Mouse (Mus musculus): Measurements from ENCODE around the gene Nlrp10.

Gene Nlrp10

DNA sequence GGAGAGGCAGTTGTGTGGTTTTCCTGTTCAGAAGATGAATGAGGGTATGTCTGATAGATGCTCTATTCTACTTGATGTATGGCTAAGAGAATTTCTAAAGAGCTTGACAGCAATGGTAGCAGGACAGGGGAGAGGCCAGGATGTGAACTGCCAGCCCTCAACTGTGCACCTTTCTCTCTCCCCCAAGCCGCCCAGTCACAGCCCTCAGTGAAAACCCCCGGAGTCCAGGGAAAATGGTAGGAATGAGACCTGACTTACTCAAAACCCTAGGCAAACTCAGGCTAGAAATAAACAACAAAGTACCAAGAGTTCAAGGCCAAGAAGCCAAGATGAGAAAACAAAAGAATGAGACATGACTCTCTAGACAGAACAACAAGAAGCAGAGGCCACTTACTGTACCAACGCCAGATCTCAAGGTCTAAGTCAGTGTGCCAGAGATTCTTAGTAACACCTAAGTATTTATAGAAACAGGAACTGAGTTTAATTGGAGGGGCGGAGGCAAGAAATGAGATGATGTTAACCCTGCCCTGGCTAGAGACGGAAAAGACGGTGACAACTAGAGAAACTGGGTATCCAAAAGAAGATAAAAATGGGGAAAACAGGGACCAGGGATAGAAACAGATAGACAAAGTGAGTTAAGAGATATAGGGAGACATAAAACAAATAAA lies at the start of gene Nlrp10:
TSS of gene Nlrp10 (minus strand) at position 453 of the 668 bp plus-strand sequence.
- no peak for DNase-seq (ENCODE audit: low spot score in 2 of 2)

DNA sequence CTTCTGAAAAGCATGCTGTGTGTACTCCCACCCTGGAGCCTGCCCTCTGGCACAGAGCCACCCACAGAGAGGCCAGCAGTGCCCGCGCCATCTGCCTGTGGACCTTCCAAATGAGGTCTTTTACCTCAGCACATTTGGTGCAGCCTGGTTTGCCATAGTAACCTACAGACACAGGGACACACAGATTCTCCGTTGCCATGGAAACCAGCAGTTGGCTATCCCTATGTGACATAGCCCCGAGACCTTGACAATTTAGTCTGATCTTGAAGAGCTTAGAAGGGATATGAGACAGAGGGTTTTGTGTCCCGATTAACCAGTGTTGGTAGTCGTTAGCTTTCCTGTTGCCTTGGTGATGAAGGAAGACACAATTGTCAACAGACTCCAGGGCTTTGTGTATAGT lies 42.3 kb upstream of the Nlrp10 start:
- DNase-seq (ENCODE audit: low spot score in 2 of 2): no peak

DNA sequence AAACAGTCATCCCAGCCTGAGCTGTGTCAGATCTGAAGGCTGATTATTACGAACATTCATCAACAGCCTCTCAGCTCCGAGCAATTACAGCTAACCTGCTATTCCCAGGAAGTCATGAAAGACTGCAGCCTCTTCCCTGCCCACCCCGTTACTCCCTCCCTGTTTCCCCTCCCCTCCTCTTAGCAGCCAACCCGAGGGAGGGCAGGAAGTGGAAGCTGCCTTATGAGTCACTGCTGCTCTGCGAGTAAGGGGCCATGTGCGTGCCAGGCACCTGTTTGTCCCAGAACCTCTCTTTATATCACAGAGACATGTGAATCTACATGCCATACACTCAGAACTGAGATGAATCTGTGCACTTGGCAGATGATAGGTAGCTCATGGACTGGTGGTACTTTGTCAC lies 38.2 kb upstream of the Nlrp10 start:
- DNase-seq (ENCODE audit: low spot score in 2 of 2): no peak

DNA sequence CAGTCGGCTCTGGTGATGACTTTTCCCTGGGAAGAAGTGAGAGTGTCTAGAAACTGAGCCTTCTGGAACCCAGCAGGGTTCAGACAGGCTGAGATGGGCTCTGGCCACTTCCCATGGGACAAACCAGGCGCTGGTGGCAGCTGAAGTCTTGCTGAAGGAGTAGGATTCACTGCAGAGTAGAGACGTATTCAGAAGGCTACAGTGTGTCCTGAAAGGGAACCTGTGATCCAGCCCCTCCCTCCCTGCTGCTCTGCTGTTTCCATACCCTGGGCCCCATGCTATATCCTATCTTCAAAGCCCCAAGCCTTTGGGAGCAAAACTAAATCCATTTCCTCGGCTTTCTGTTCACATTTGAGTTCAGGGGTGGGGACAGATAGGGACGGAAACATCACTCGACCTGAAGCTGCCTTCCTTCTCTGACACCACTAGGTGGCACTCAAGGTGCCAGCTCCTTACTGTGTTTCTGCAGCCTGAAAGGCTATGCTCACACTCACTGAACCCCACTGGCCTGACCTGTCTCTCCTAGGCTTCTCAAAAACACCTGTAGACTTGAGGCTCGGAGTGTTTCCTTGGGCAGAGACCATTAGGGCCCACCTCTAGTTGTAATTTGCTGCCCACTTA lies 36.9 kb upstream of the Nlrp10 start:
- peak; percentile 22 to 24 for DNase-seq (ENCODE audit: low spot score in 2 of 2)

DNA sequence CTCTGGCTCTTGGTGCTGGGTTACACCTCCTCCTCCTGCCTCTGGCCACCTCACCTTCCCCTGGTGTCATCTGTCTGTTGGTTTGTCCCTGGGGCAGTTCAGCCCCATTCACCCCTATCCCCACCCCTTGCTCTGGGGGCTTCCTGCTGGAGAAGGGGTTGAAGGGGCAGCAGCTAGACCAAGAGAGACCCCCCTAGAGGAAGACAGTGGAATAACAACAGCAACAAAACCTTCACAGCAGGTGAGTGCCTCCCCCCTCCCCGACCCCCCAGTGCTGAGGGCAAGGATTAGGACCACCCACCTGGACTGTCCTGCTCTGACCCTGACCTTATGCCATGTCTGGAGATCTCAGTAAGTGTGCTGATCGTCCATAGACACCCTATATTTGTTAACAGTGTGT lies 36.0 kb upstream of the Nlrp10 start:
- DNase-seq (ENCODE audit: low spot score in 2 of 2): no peak

DNA sequence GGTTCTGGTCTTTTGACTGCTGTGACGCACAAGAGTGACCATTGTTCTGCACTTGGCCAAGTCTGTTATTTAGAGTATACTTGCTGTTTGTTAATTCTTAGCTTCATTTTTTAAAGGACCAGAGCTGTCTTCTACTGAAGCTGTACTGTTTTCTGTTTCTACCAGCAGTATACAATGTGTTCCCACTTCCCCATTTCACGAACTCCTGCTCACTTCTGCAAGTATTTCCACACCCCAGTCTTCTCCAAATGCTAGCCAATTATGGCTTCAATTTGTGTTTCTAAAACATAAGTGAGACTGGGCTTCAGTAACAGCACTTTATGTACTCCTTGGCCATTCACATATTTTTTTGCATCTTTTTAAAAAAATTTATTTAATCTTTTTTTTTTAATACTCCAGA lies 27.8 kb upstream of the Nlrp10 start:
- no peak for DNase-seq (ENCODE audit: low spot score in 2 of 2)

DNA sequence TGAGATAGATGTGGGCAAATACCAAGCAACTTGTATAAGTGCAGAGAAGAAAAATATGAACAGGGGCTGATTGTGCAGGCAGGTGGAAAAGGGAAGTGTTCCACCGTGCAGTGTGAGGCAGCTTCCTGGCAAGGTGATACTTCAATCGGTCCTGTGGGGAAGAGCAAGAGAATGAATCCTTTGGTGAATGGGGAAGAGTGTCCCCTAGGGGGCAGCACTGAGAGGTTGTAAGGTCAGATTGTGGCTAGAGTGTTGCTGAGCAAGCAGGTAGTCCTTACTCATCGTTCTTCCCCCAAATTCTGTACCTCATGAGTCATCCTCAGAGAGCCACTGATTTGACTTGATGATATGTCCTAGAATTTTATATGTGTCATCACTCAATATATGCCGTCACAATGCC lies 24.2 kb upstream of the Nlrp10 start:
- DNase-seq (ENCODE audit: low spot score in 2 of 2): peak; percentile 22 to 44

DNA sequence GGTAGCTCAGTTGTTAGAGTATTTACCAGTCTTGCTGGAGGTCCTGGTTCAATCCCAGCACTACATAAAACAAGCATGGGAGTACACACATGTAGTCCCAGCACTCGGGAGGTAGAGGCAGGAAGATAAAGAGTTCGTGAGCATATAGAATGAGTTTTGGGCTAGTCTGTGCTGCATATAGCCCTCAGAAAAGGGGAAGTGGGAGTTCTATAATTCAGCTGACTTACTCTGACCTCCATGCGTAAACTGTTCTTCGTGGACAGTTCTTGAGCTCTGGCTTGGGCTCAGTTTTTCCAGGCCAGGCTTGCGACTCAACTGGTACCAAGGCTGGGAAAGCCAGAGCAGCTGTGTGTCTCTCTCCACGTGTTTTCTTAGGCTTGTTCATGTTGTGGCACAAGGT lies 22.8 kb upstream of the Nlrp10 start:
- no peak for DNase-seq (ENCODE audit: low spot score in 2 of 2)

DNA sequence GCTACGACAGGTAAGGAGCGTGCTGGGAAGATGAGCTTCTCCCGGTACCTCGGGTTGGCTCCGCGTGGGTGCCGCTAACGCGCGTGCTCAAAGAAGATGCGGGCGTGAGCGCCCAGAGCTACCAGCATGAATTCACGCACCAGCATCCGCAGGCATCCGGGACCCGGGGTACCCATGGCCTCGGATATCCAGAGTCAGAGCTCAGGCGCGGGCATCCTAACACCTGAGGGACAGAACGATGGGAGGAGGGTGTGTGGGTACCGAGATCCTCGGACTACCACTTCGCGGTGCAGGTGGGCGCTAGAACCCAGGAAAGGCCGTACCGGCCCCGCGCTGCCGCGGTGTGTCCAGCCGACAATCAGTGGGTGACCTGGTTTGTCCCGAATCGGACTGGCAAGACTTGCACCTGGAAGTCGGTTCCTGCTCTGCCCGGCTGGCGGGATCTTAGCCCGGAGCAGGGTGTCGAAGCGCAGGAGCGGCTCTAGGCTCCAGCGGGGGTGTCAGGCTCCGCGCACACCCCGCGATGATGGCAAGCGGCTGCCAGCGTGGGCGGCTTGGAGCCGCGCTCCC lies 20.9 kb upstream of the Nlrp10 start:
- DNase-seq (ENCODE audit: low spot score in 2 of 2): no peak

DNA sequence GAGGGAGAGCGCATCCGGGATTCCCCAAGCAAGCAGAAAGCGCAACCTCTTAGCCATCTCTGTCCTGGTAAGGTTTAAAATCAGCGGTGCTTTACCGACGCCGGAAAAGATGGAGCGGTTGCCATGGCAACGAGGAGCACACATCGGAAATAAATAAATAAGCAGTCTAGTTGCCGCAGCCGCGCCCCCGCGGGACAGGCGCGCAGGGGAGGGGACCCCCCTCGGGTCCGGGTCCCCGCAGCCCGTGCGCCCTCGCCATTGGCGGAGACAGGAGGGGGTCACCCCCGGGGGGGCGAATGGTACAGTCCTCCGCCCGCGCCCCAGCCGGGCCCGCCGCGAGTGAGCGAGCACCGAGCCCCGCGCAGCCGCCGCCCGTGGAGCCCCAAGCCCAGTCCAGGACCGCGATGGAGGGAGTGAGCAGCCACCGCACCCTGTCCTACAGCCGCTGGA lies 20.4 kb upstream of the Nlrp10 start, which contains the start of gene Tub:
TSS of gene Tub (plus strand) at position 27 of the 450 bp plus-strand sequence.
- peak; percentile 34 to 68 for DNase-seq (ENCODE audit: low spot score in 2 of 2)

DNA sequence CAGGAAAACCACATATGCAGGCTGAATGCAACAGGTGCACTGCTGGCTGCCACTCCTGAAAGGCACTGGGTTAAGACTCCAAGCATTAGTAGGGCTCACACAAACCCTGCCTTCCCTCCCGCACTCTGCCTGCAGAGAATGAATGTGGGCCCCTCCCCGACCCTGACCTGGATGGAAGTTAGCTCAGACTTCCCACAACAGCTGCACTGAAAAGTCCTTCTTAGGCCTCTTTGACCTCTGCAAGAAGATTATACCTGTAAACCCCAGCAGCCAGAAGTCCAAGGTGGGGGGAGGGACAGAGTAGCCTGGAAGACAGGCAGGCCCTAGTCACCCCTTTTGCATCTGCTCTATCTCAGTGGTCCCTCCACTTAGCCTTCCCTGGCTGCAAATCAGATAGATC lies 19.3 kb upstream of the Nlrp10 start:
- no peak for DNase-seq (ENCODE audit: low spot score in 2 of 2)

DNA sequence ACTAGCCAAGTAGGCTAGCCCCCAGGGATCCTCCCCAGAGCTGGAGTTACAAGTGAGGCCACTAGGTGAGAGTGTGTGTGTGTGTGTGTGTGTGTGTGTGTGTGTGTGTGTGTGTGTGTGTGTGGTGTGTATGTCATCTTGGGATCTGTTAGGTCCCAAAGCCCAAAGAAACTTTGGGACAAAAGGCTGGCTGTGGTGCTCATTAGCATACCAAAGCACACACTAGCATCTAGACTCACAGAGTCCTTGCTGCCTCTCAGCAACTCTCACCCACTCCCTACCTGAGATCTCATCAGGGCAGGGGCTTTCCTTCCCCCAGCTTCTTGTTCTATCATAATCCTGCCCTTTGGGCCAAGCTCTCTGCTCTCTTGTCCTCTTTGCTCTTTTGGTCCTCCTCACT lies 18.6 kb upstream of the Nlrp10 start:
- DNase-seq (ENCODE audit: low spot score in 2 of 2): no peak

DNA sequence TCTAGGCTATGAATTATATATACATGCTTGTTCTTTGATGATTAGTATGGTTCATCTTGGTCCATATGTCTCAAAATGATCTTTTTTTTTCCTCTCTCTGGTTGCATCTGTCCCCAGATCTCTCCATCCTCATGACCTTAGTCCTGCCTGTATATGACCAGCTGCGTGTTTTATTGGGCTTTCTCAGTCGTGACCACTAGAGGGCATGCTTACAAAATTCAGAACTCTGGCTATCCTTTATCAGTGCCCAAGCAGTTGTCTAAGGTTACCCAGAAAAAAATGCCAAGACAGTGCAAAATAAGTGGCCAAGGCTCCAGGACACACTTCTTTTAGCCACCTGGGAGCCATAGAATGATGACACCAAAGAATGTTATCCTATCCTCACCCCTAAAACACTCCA lies 14.0 kb upstream of the Nlrp10 start:
- peak; percentile 26 to 38 for DNase-seq (ENCODE audit: low spot score in 2 of 2)

DNA sequence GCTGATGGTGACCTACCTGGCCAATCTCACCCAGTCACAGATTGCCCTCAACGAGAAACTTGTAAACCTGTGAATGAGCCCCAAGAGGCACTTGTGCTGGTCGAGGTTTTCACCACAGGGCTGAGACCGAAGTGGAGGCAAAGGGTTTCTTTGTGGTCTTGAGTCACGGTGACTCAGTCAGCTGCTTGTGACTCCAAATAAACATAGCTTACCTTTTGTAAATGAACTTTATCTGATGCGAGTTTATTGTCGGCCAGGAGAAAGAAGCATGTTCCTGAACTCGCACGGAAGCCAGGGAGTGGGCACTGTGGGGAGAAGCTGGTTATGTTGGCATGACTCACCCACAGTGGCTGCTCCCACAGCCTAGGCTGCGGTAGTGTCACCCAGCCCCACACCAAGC lies 11.5 kb upstream of the Nlrp10 start:
- no peak for DNase-seq (ENCODE audit: low spot score in 2 of 2)

DNA sequence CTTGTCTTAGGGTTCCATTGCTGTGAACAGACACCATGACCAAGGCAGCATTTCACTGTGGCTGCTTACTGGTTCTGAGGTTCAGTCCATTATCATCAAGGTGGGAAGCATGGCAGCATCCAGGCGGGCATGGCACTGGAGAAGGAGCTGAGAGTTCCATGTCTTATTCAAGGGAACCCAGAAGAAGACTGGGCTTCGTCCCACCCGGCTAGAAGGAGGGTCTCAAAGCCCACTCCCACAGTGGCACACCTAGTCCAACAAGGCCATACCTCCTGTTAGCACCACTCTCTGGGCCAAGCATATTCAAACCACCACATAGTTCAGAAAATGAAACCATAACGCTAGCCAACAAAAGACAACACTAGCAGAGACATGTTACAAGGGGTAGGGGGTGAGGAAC lies 6.6 kb upstream of the Nlrp10 start:
- DNase-seq (ENCODE audit: low spot score in 2 of 2): no peak

DNA sequence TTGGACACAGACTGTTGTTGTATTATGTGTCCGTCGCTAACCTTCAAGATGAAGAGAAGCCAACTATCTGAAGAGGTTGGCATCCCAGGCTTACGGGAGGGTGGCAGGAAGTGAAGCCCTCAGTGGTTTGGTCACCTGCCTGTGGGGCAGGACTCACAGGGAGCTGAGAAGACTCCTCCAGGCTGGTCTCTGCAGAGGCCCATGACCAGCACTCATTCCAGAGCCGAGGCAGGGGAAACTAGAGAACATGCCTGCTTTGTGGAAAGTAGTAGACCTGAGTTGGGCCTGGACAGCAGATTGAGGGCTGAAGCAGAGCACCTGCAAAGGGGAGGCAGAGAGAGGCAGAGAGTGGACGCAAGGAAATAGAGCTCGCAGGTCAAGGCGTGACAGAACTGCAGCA lies 5.4 kb upstream of the Nlrp10 start:
- DNase-seq (ENCODE audit: low spot score in 2 of 2): no peak

DNA sequence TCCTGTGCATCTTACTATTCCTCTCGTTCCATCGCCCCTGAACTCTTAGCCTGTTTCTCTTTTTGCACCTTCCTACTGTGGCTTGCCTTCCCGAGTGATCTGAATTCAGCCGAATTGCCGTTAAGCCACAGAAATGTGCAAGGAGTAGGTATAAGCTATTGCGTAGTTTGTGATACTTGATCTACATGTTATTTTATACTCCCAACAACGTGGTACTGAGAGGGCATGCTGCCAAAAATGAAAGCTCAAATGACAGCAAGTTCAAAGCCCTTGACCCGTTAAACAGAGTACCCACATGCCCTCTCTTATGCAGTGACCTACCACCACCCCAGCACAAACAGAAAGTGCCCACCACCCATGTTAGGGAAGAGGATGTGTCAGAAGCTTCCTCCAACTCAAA lies 4.9 kb upstream of the Nlrp10 start:
- DNase-seq (ENCODE audit: low spot score in 2 of 2): no peak

DNA sequence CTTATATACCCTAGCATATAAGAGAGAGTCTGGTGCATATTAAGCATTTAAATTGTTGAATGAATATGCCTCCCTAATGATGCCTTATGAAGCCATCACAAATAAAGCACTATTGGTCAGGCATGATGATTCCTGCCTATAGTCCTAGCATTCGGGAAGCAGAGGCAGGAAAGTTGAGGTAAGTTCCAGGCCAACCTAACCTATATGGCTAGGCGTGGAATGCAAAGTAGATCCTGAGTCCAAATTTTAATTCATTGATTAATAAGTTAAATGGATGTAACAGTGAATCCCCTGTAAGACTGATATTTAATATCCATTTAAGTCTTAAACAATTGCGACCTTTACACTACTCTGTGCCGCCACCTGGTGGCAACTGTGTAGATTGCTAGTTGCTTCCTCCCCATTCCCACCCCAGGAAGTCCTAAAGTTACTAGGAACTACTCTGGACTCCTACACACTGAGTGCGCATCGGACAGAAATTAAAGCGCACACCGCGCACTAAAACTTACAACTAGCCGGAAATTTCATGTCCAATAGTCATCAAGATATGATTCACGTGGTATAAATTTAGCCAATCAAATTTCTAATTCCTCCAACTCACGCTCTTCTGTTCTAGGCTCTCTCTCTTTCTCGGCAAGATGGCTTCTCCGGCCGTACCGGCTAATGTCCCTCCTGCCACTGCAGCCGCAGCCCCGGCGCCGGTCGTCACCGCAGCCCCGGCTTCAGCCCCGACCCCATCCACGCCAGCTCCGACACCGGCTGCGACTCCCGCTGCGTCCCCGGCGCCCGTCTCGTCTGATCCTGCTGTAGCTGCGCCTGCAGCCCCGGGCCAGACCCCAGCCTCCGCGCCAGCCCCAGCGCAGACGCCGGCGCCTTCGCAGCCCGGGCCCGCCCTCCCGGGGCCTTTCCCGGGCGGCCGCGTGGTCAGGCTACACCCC lies 4.1 kb upstream of the Nlrp10 start, which contains the start of gene Eif3f:
TSS of gene Eif3f (plus strand) at position 624 of the 938 bp plus-strand sequence.
- DNase-seq (ENCODE audit: low spot score in 2 of 2): peak; percentile 93 to 96

DNA sequence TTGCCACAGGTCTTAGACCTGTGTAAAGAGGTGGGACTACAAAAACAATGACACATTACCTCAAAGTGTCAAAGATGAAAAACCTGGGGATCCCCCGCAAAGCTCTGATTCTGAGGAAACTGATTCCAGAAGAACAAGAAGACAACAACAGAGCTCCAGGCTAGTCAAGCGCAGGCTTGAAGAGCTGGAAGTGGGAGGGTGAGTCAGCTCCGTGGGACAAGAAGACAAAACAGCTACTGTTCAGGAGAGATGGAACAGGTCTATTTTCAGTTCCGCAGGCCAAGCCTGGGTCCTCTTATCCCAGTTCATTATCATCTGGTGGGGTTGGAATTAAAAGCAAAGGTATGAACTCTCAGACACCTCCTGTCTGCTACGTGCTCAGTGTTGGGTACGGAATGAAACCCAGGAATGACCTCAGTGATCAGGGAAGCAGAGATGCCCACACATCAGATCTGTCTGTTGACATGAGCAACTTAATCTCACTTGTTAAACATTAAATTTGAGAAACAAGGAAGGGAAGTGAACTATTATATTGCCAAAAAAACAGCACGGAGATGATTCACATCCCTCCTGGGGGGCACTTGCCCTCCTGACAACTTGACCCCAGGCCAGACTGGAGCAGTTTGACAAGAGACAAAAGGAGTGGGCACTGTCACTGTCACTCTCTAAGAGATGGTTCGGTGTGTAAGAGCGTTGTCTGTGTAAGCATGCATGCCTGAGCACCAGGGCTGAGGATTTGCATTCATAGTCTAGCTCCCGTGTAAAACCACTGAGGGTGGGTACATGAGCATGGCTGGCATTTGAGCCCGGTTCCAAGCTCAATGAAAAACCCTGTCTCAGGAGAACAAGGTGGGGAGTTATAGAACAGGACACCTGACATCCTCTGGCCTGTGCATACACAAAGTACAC lies 1.4 kb downstream of the Nlrp10 start:
- no peak for DNase-seq (ENCODE audit: low spot score in 2 of 2)

DNA sequence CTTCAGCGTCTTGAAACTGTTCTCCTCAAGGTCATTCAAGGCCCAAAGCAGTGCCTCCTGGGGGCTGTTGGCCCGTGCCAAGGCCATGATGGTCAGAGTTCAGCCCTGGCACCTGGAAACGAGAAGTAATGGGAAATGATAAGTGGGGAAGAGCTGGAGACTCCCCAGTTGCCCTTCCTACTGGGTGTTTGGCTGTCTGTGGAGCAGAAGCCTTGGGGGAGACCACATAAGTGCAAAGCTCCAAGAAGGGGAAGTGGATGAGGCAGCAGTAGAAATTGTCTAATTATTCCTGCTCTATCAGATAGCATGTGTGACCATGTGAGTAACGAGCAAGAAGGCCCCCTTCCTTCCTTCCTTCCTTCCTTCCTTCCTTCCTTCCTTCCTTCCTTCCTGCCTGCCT lies 2.9 kb downstream of the Nlrp10 start:
- no peak for DNase-seq (ENCODE audit: low spot score in 2 of 2)

DNA sequence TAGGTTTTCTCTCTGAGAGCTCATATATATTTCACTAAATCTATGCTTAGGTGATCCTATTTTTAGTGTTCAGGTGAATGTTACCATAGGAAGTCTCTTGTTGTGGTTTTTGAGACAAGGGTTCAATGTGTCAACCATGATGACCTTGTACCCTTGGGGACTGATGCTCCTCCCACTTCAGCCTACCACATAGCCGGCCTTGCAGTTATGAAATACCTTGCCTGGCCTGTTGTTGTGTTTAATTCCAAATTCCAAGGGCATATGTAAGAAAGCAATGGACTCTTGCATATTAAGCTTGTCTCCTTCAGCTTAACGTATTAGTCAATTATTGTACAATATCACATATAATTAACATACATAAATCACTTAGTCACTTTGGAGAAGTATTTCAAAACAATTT lies 26.0 kb downstream of the Nlrp10 start:
- no peak for DNase-seq (ENCODE audit: low spot score in 2 of 2)

Measured in natural killer cell, adult 2 months (primary cell).